Mouse (Mus musculus) intestine, embryonic 15.5 days (tissue): Measurements from ENCODE around the gene Sema7a. TPM values are rescaled to one million over a fixed set of nuclear protein-coding genes. Genes with fewer than 3 reads are reported as not detected.

Experiments
- ATAC-seq: fragments of 200-750 bp; cut with Nextera tagmentation; 2 replicates; pipeline ENCODE4 v1.8.0; 2017; ENCODE audit warnings: moderate TSS enrichment, moderate library complexity
- H3K27ac ChIP-seq: fragments of 300-500 bp; sonication (generic); 2 replicates; pipeline ENCODE4 v1.5.1; 2015; ENCODE audit warnings: mild to moderate bottlenecking, inconsistent platforms
- H3K27me3 ChIP-seq: fragments of 300-500 bp; sonication (generic); replicated peaks from 2 replicates; pipeline ENCODE4 v1.6.1; 2015; ENCODE audit warnings: inconsistent platforms
- H3K36me3 ChIP-seq: fragments of 300-500 bp; sonication (generic); 2 replicates; pipeline ENCODE4 v1.6.1; 2015; ENCODE audit warnings: inconsistent platforms
- H3K4me1 ChIP-seq: fragments of 300-500 bp; sonication (generic); replicated peaks from 2 replicates; pipeline ENCODE4 v1.6.1; 2015; ENCODE audit warnings: inconsistent platforms
- H3K4me2 ChIP-seq: fragments of 300-500 bp; sonication (generic); replicated peaks from 2 replicates; pipeline ENCODE4 v1.6.1; 2015; ENCODE audit warnings: mild to moderate bottlenecking, inconsistent platforms
- H3K4me3 ChIP-seq: fragments of 300-500 bp; sonication (generic); replicated peaks from 2 replicates; pipeline ENCODE4 v1.5.1; 2015; ENCODE audit warnings: inconsistent platforms
- H3K9ac ChIP-seq: fragments of 300-500 bp; sonication (generic); 2 replicates; pipeline ENCODE4 v1.6.1; 2015; ENCODE audit warnings: inconsistent platforms
- H3K9me3 ChIP-seq: fragments of 300-500 bp; sonication (generic); 2 replicates; pipeline ENCODE4 v1.6.1; 2016; ENCODE audit warnings: inconsistent platforms
- WGBS: fragments of 180-500 bp; shearing (Covaris S2); methylation state at CpG from one replicate; pipeline ENCODE4 v1.1.7; 2015; 5-methylcytosine and 5-hydroxymethylcytosine counted together
- polyA plus RNA-seq: library from polyadenylated mRNA; unstranded; fragments of >200 nt; fragmentation: Nextera tagmentation; extraction: Ambion mirVana; gene quantifications from 2 replicates; pipeline ENCODE4 v1.2.1, GENCODE M21; 2015

Sema7a gene
- polyA plus RNA-seq, 1 experiment from 2014 or later: 0.89 TPM

DNA sequence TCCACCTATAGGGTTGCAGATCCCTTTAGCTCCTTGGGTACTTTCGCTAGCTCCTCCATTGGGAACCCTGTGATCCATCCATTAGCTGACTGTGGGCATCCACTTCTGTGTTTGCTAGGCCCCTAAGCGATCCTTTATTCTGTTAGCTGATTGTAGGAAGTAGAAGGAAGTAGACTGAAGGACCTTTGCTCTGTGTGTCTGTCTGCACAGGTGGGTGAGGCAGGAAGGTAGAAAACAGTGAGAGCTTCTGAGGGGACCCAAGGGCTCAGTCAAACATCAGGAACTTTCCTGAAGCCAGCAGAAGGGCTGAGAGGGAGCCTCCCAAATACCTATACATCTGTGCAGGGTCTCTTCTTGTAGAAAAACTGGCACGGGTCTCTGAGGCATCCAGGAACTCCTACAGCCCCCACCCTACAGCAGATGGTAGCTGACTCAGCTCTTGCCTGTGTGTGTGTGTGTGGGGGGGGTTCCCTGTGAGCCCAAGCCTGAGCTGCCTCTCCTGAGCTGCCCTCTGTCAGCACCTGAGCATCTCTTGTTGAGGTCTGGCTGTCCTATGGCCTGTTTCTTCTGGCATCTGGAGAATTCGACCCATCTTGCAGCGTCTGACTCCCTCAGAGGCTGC is 35.4 kb downstream of the Sema7a start:
- H3K9ac ChIP-seq: no peak overlapping the region
- H3K36me3 ChIP-seq: no peaks in the 10 kb centered on the region
- H3K27ac ChIP-seq: peak overlapping the region; percentile 79
- 56% methylated on average over 5 of the region's 5 CpGs for WGBS
- no peaks in the 10 kb centered on the region for H3K9me3 ChIP-seq
- H3K4me3 ChIP-seq: no peak overlapping the region
- H3K27me3 ChIP-seq: no peaks in the 10 kb centered on the region
- ATAC-seq: peak; percentile 67
- peaks cover 30% of the 10 kb centered on the region for H3K4me1 ChIP-seq
- no peak overlapping the region for H3K4me2 ChIP-seq

DNA sequence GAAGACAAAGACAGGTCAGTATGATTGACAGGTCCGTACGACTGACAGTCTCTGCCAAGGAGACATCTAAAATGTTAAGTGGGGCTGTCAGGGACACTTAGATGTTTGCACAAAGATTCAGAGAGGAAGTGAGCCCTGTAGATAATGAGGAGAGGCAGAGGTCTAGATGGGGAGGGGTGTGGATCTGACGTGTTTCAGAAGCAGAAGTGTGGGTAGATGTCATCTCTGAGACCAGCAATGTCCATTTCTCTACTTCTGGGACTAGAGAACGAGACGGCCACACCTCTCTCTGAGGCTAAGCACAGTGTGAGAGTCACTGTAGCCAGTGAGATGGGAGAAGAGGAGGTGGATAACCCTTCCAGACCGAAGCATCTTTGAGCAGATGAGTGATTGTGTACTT is 38.1 kb downstream of the Sema7a start:
- 69% methylated on average over 6 of the region's 6 CpGs for WGBS
- no peaks in the 10 kb centered on the region for H3K9me3 ChIP-seq
- no peak for ATAC-seq

DNA sequence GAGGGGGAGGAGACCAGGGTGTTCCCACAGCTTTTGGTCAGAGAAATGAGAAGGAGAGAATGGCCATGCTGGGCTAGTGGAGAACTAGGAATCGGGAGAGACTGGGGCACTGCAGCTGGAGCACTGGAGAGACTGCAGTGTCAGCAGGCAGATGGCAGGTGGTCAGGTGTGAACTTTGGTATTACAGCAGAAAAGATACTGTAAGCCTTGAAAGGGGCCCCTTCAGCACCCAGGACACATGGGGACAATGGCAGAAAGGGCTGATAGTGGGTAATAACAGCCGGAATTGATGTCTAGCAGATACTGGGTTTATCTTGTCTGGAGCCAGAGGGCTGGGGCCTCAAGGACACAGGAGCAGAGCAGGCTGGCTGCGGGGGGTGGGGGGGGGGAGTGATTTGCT is 38.9 kb downstream of the Sema7a start:
- Histone ChIP-seq H3K36me3 (no peaks in the 10 kb centered on the region), H3K27me3 (no peaks in the 10 kb centered on the region), H3K9ac (no peak overlapping the region), H3K9me3 (no peaks in the 10 kb centered on the region), H3K4me2 (no peak overlapping the region), H3K4me3 (no peak overlapping the region), H3K4me1 (peaks cover 9% of the 10 kb centered on the region), H3K27ac (no peak overlapping the region)
- peak; percentile 87 for ATAC-seq
- 32% methylated on average over 3 of the region's 3 CpGs for WGBS

More for the DNA sequence above, 38.1 kb downstream of the Sema7a start:
- no peak overlapping the region for H3K4me2 ChIP-seq
- H3K9ac ChIP-seq: no peak overlapping the region
- H3K4me1 ChIP-seq: peaks cover 17% of the 10 kb centered on the region
- no peaks in the 10 kb centered on the region for H3K27me3 ChIP-seq
- no peaks in the 10 kb centered on the region for H3K36me3 ChIP-seq
- no peak overlapping the region for H3K27ac ChIP-seq
- H3K4me3 ChIP-seq: no peak overlapping the region

DNA sequence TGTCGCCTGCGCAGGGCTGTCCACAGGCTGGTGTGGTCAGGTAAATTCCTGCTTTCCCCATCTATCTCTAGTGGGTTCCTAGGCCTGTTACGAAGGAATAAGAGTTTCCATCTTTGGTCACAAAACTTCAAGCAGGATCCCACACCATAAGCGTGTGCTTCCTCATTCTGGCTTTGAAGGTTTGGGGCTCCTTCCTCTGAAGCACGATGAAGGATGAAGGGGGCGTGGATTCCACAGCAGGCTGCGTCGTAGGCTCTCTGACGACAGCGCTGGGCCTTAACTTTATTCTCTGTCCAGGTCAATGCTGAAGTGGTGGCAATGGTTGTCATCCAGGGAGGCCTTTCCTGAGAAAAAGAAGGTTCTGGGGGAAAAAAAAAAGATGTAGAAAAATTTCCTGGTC is 40.7 kb downstream of the Sema7a start:
- ATAC-seq: no peak
- 80% methylated on average over 10 of the region's 10 CpGs for WGBS
- Histone ChIP-seq H3K27me3 (no peaks in the 10 kb centered on the region), H3K27ac (no peak overlapping the region), H3K9ac (no peak overlapping the region), H3K4me2 (no peak overlapping the region), H3K36me3 (no peaks in the 10 kb centered on the region), H3K4me3 (no peak overlapping the region), H3K4me1 (peaks cover 6% of the 10 kb centered on the region), H3K9me3 (no peaks in the 10 kb centered on the region)

DNA sequence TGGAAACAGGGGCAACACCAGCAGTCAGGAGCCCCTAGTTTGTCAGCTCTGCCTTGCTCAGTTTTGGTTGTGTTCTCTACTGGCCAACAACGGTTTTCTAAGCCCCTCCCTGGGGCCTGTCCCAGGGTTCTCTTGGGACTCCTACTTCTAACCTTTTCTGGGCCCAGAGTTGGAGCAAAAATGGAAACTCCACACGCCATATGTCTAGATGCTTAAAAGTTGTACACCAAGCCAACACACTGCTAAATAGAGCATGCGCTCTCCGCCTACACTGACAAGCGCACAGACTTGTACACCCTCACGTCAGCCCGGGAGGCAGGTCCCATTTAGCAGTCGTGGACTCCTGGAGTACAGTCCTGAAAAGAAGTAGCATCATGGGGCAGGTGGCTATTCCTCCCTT is 45.4 kb downstream of the Sema7a start:
- no peak overlapping the region for H3K27ac ChIP-seq
- H3K4me2 ChIP-seq: no peak overlapping the region
- no peak overlapping the region for H3K9ac ChIP-seq
- no peaks in the 10 kb centered on the region for H3K9me3 ChIP-seq
- WGBS: 92% methylated on average over 8 of the region's 8 CpGs
- no peaks in the 10 kb centered on the region for H3K27me3 ChIP-seq
- no peaks in the 10 kb centered on the region for H3K36me3 ChIP-seq
- no peak overlapping the region for H3K4me3 ChIP-seq
- no peak for ATAC-seq
- no peaks in the 10 kb centered on the region for H3K4me1 ChIP-seq

DNA sequence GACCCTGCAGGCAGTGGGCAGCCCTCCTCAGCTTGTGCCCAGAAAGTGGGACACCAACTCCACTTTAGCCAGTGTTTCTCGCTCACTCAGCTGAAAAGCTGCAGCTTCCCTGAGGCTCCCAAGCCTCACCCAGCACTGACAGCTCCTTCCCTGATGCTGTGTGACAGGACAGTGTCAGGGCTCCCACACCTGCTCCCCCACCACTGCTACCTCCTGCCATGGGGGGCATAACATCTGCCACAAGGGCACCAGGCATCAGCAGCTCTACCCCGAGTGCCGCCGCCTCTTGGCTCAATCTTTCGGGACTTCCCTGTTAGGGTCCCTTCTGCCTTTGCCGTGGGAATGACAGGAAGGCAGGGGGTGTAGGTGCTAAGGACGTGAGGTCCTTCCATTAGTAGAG is 46.4 kb downstream of the Sema7a start:
- no peak overlapping the region for H3K4me2 ChIP-seq
- no peak overlapping the region for H3K4me3 ChIP-seq
- no peaks in the 10 kb centered on the region for H3K4me1 ChIP-seq
- no peak for ATAC-seq
- H3K27ac ChIP-seq: no peak overlapping the region
- no peaks in the 10 kb centered on the region for H3K36me3 ChIP-seq
- H3K9ac ChIP-seq: no peak overlapping the region
- H3K9me3 ChIP-seq: no peaks in the 10 kb centered on the region
- 75% methylated on average over 7 of the region's 7 CpGs for WGBS
- H3K27me3 ChIP-seq: no peaks in the 10 kb centered on the region

DNA sequence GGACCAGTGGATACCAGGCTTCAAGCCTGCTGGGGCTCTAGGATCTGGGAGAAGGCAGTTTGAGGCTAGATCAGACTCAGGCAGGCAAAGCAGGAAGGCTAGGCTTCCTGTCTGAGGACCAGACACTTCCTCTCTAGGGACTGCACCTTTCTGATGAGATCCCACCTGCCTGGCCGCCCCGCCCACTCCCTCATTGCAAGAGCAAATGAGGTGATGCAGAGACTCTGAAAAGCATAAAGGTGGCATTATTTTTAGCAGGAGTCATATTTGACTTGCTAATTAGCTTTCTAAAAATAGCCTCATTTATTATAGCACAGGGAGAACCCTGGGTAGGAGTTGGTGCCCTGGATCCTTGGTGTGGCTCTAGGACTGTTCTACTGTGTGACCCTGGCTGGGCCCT is 48.2 kb downstream of the Sema7a start:
- Histone ChIP-seq H3K4me2 (no peak overlapping the region), H3K27ac (no peak overlapping the region), H3K9ac (no peak overlapping the region), H3K27me3 (no peaks in the 10 kb centered on the region), H3K9me3 (no peaks in the 10 kb centered on the region), H3K36me3 (no peaks in the 10 kb centered on the region), H3K4me3 (no peak overlapping the region), H3K4me1 (no peaks in the 10 kb centered on the region)
- WGBS: 94% methylated on average over 2 of the region's 2 CpGs
- no peak for ATAC-seq

DNA sequence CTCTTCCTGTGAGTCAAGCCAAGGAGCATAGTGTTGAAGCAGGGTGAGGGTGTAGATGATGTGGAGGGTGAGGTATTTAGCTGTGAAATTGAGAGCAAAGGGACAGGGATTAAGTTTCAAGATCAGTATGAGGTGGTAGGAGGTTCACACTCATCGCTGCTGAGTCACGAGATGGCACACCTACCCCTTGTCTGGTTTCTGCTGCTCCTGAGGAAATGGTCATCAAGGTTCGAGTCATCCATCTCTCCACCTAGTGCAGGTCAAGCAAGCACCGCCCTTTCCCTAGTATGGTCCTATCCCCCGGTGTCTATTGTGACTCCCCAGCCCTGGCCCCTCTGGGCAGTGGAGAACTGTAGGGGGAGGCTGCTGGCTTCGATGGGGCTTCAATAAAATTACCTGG is 49.4 kb downstream of the Sema7a start:
- Histone ChIP-seq H3K9ac (no peak overlapping the region), H3K4me3 (no peak overlapping the region)
- ATAC-seq: no peak

DNA sequence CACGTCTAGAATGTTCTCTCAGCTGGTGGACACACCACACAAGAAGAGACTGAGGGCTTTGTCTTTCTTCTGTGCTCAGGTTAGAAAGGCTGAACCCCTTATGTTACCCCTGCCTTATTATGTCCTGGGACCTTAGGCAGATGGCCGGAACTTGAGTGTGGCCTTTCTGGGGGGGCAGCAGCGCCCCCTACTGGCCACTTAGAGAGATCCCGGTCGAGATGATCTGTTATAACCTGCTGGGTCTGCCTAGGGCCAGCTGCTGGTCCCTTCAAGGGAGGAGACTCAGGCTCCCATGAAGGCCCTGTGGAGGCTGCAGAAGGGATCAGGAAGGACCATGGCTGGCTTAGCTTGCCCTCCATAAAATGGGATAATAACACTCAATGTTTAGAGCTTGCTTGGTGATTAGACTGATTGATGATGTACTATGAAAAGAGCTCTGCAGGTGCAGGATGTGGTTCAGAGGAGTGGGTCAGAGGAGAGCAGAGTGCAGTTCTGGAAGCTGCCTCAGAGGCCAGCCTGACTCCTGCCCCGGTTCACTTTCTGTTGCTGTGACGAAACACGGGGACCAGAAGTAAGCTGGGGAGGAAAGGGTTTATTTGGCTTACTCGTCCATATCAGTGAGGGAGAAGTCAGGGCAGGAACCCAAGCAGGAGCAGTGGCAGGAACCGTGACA is 50.7 kb downstream of the Sema7a start:
- WGBS: 32% methylated on average over 10 of the region's 10 CpGs

More for the DNA sequence above, 49.4 kb downstream of the Sema7a start:
- no peaks in the 10 kb centered on the region for H3K27me3 ChIP-seq
- H3K4me1 ChIP-seq: no peaks in the 10 kb centered on the region
- WGBS: 77% methylated on average over 6 of the region's 6 CpGs
- H3K27ac ChIP-seq: no peak overlapping the region
- H3K36me3 ChIP-seq: no peaks in the 10 kb centered on the region
- H3K9me3 ChIP-seq: no peaks in the 10 kb centered on the region
- no peak overlapping the region for H3K4me2 ChIP-seq

DNA sequence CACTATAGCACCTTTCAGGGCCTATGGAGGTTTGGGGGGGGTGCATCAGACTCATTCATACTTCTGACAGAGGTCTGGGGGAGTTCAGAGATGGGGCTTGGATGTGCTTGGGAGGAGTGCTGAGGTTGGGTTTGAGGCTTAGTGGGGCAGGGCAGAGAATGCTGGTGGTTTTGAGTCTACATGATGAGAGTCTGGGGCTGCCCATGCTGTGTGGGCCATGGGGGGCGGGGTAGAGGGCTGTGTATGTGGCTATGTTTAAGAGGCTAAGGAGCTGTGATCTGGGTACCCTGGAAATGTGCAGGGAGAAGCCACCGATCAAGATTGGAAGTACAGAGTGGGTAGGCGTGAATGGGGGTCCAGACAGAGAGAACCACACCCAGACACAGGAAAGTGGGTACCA is 52.1 kb downstream of the Sema7a start:
- WGBS: 88% methylated on average over 3 of the region's 3 CpGs
- Histone ChIP-seq H3K4me3 (no peak overlapping the region), H3K9ac (no peak overlapping the region), H3K4me2 (no peak overlapping the region), H3K4me1 (no peaks in the 10 kb centered on the region), H3K9me3 (no peaks in the 10 kb centered on the region), H3K27ac (no peak overlapping the region), H3K27me3 (peaks cover 6% of the 10 kb centered on the region), H3K36me3 (no peaks in the 10 kb centered on the region)
- ATAC-seq: no peak

More for the DNA sequence above, 50.7 kb downstream of the Sema7a start:
- Histone ChIP-seq H3K9me3 (no peaks in the 10 kb centered on the region), H3K36me3 (no peaks in the 10 kb centered on the region), H3K27me3 (no peaks in the 10 kb centered on the region), H3K27ac (no peak overlapping the region), H3K4me1 (no peaks in the 10 kb centered on the region), H3K9ac (no peak overlapping the region), H3K4me3 (no peak overlapping the region), H3K4me2 (no peak overlapping the region)
- ATAC-seq: 0 out of 2 replicates have a peak, but pooled peaks have one; percentile 46

DNA sequence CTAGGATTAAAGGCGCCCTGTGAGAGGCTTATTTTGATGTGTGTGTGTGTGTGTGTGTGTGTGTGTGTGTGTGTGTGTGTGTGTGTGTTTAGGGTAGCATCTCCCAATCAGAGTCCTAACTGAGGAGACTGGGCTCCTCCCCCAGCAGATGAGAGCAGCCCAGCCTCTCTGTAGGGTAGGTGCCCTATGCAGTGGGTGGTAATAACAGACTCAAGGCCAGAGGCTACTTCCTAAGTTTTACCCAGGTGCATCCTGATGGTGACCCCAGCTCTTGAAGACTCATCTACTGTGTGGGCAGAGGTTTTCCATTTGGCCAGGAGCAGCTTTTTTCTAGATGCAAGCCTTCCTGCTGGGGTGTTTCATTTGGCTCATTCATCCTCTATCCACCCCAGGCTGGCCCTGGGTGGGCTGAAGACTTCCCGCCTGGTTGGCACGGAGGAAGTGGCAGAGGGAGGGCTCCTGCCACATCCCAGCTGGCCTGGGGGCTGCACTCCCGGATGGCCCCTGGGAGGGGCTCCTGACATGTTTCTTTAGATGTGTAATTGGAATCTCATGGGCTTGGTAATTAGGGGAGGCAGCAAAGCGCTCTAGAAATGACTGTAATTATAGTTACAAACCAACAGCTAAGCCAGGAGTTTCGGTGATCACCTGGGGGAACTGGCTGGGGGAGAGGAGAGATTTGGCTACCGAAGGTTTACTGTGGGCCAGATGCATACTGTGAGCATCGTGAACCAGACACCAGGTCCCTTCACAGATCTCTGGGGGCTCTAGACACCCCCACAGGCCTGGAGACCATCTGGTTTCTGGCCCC is 53.1 kb downstream of the Sema7a start:
- Histone ChIP-seq H3K4me1 (no peaks in the 10 kb centered on the region), H3K36me3 (no peaks in the 10 kb centered on the region), H3K4me2 (no peak overlapping the region), H3K9me3 (no peaks in the 10 kb centered on the region), H3K27ac (no peak overlapping the region), H3K9ac (no peak overlapping the region), H3K4me3 (no peak overlapping the region), H3K27me3 (peaks cover 6% of the 10 kb centered on the region)
- 55% methylated on average over 8 of the region's 8 CpGs for WGBS
- ATAC-seq: no peak

DNA sequence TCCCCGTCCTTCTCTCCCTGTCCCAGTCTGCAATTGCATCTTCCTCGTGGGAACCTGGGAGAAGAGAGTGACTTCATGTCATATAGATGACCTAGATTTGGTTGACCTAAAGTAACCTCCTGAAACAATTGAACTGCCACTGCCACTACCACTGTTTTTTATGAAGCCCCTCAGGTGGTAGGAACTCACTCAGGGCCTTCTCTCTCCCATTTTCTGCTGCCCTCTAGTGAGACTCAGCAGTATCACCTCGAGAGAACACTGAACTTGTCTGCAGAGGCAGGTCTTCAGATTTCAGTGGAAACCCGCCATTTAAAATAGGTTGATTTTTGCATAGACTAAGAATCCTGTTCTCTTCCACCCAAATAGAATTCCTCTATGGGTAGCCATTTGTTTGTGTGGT is 55.4 kb downstream of the Sema7a start:
- no peaks in the 10 kb centered on the region for H3K9me3 ChIP-seq
- no peak overlapping the region for H3K4me2 ChIP-seq
- no peak overlapping the region for H3K9ac ChIP-seq
- ATAC-seq: no peak
- no peaks in the 10 kb centered on the region for H3K4me1 ChIP-seq
- H3K4me3 ChIP-seq: no peak overlapping the region
- 35% methylated on average over 4 of the region's 4 CpGs for WGBS
- H3K27ac ChIP-seq: no peak overlapping the region
- no peaks in the 10 kb centered on the region for H3K36me3 ChIP-seq
- H3K27me3 ChIP-seq: peaks cover 9% of the 10 kb centered on the region
